ENCODE assay signal across 10 mouse cellular contexts in the genomic region with DNA sequence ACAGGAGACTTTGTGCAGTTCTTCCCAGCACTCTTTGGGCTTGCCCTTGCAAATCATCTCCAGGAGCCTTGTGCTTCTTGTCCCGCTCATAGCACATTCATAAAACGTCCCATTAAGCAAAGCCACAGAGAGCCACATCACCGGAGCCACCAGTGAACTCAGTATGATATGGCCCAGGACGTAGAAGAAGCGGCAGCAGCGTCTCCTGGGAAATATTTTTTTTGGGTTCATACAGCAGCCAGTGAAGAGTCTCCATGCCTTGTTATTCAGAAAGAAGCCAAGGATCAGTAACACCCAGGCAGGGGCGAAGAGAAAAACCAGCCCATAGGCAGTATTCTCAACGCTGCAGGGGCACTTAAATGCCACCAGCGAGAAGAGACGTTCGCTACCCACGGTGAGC. TPM values are rescaled to one million over a fixed set of nuclear protein-coding genes. Genes with fewer than 3 reads are reported as not detected.
DNase-seq lines count a peak whose midpoint lies in the region; ATAC-seq lines count a peak whose summit lies in the region.
"Had no signal": no experiment of that assay in that cellular context is flagged by ENCODE, and none has a peak within 500 bp of the region (broad histone marks: within the 10 kb centered on the region; RNA-seq: fewer than 3 reads in every experiment).

No protein-coding gene starts in this region.

- 48% methylated on average over 12 of the region's 12 CpGs for WGBS in liver, embryonic 12.5 days (ENCODE audit: insufficient replicate concordance)

- ATAC-seq in frontal cortex, adult (ENCODE audit: low TSS enrichment): peak; percentile 68
- ATAC-seq in liver, embryonic 12.5 days: no peak

- no peaks in the 10 kb centered on the region for H3K9me3 ChIP-seq in liver, embryonic 12.5 days (replicated peaks)

- no peaks in the 10 kb centered on the region for H3K27me3 ChIP-seq in liver, embryonic 12.5 days (replicated peaks)

- no peak for DNase-seq in frontal cortex, adult 2 months (ENCODE audit: extremely low spot score in 1 of 2, low spot score in 1 of 2)
- peak; percentile 6 for DNase-seq in right cerebral cortex, postnatal 25 days
- no peak for DNase-seq in right cerebral cortex, postnatal 14 days
- DNase-seq in telencephalon, adult 2 months (ENCODE audit: low read depth, low spot score): peak; percentile 19
- DNase-seq in frontal cortex, postnatal 14 days (ENCODE audit: low spot score in 2 of 2): no peak
- DNase-seq in c-Kit-positive CD71-positive TER-119-positive erythroid progenitor cells, embryonic 14.5 days (ENCODE audit: low spot score): no peak

- H3K27ac ChIP-seq in liver, embryonic 12.5 days: no peak overlapping the region
- H3K27ac ChIP-seq: macrophage had no signal

- H3K4me3 ChIP-seq in liver, embryonic 12.5 days: no peak overlapping the region

- 0 out of 2 replicates have a peak, but pooled peaks cover 8% of the 10 kb centered on the region for H3K4me1 ChIP-seq in liver, embryonic 12.5 days

- H3K9ac ChIP-seq in liver, embryonic 12.5 days: no peak overlapping the region

- peak overlapping the region; percentile 48 for H3K4me2 ChIP-seq in liver, embryonic 12.5 days

- H3K36me3 ChIP-seq in liver, embryonic 12.5 days: no peaks in the 10 kb centered on the region

RNA-seq across cellular contexts. Expression of gene Calhm5, which starts 0.4 kb away (rescaled TPM):
- polyA plus RNA-seq in frontal cortex, adult 2 months (2012; rRNA removed): 1.4 and 1.8 TPM in 2 replicates
- 0.06 and 0.07 TPM in 2 replicates for polyA plus RNA-seq in liver, embryonic 12.5 days (2016; fragmentation: Nextera tagmentation; extraction: Ambion mirVana)

RNA-seq across cellular contexts. Expression of gene Calhm6, which starts 31.8 kb away (rescaled TPM):
- 0.44 and 0.50 TPM in 2 replicates for polyA plus RNA-seq in frontal cortex, adult 2 months (2012; rRNA removed)
- 0.62 and 0.87 TPM in 2 replicates for polyA plus RNA-seq in liver, embryonic 12.5 days (2016; fragmentation: Nextera tagmentation; extraction: Ambion mirVana)

RNA-seq across cellular contexts. Expression of gene Calhm4, which starts 51.9 kb away (rescaled TPM):
- not detected in 2 replicates for polyA plus RNA-seq in frontal cortex, adult 2 months (2012; rRNA removed)
- not detected in 2 replicates for polyA plus RNA-seq in liver, embryonic 12.5 days (2016; fragmentation: Nextera tagmentation; extraction: Ambion mirVana)
- polyA plus RNA-seq: embryonic facial prominence, embryonic 11.5 days; macrophage had no signal

RNA-seq across cellular contexts. Expression of gene Trappc3l, which starts 58.6 kb away (rescaled TPM):
- polyA plus RNA-seq in frontal cortex, adult 2 months (2012; rRNA removed): not detected in 2 replicates
- polyA plus RNA-seq in liver, embryonic 12.5 days (2016; fragmentation: Nextera tagmentation; extraction: Ambion mirVana): not detected in 2 replicates
- polyA plus RNA-seq: embryonic facial prominence, embryonic 11.5 days; macrophage had no signal

Comparison
In these comparisons a context has a peak if more than half of its experiments do, and no peak if none do; other contexts are left out.
1. DNase-seq: peak in right cerebral cortex, postnatal 25 days (single experiment) and telencephalon, adult 2 months (single experiment); none in frontal cortex, adult 2 months (0 of 2), right cerebral cortex, postnatal 14 days (single experiment), frontal cortex, postnatal 14 days (0 of 2) and c-Kit-positive CD71-positive TER-119-positive erythroid progenitor cells, embryonic 14.5 days (single experiment).